Mouse (Mus musculus) ES-E14 (cell line): ENCODE results near the gene Ap2b1. TPM values are rescaled to one million over a fixed set of nuclear protein-coding genes. Genes with fewer than 3 reads are reported as not detected.

ENCODE experiments used
- DNase-seq: peaks from one replicate; pipeline ENCODE4 v3.0.0-alpha.2; 2013; ENCODE audit warnings: low read depth, low spot score
- H3K27ac ChIP-seq: 2 replicates; pipeline ENCODE4 v1.5.1; 2012; ENCODE audit warnings: low read depth, mild to moderate bottlenecking, low read length, moderate library complexity, mixed read lengths; ENCODE audit not compliant: poor library complexity, insufficient read depth, severe bottlenecking
- H3K36me3 ChIP-seq: 2 replicates; pipeline ENCODE4 v1.6.1; 2012; ENCODE audit warnings: mild to moderate bottlenecking, low read length, moderate library complexity, mixed read lengths; ENCODE audit not compliant: control insufficient read depth, poor library complexity, insufficient read depth, severe bottlenecking
- H3K4me1 ChIP-seq, 2 experiments: fragments of 150-350 bp in 1 of 2; sonication (generic) in 1 of 2; 2 replicates each; pipeline ENCODE4 v1.6.1; 2012; ENCODE audit warnings: low read length in 2 of 2, mild to moderate bottlenecking in 1 of 2, mixed read lengths in 1 of 2; ENCODE audit not compliant: control insufficient read depth in 2 of 2, insufficient read depth in 2 of 2, poor library complexity in 1 of 2
- H3K4me3 ChIP-seq, 2 experiments: fragments of 150-350 bp in 1 of 2; sonication (generic) in 1 of 2; 2 replicates each; pipeline ENCODE4 v1.5.1; 2012; ENCODE audit warnings: low read length in 2 of 2, low read depth in 1 of 2, mild to moderate bottlenecking in 1 of 2, mixed read lengths in 1 of 2; ENCODE audit not compliant: insufficient read depth in 1 of 2, poor library complexity in 1 of 2, severe bottlenecking in 1 of 2
- H3K9ac ChIP-seq: 2 replicates; pipeline ENCODE4 v1.6.1; 2012; ENCODE audit warnings: low read depth, mild to moderate bottlenecking, low read length, mixed read lengths; ENCODE audit not compliant: poor library complexity, insufficient read depth, severe bottlenecking
- H3K9me3 ChIP-seq: fragments of 150-350 bp; sonication (generic); 2 replicates; pipeline ENCODE4 v1.6.1; 2012; ENCODE audit warnings: low read depth, mild to moderate bottlenecking, low read length; ENCODE audit not compliant: control insufficient read depth, insufficient read depth
- CHD2 ChIP-seq: IDR thresholded peaks from 2 replicates; pipeline ENCODE4 v1.6.1; 2014; ENCODE audit warnings: mild to moderate bottlenecking, low read depth, low read length, inconsistent platforms
- HCFC1 ChIP-seq: IDR thresholded peaks from 2 replicates; pipeline ENCODE4 v1.6.1; 2012; ENCODE audit warnings: low read length, inconsistent platforms, borderline replicate concordance; ENCODE audit not compliant: insufficient read depth
- MAFK ChIP-seq: IDR thresholded peaks from 2 replicates; pipeline ENCODE4 v1.6.1; 2014; ENCODE audit warnings: mild to moderate bottlenecking, low read depth, low read length, inconsistent platforms; ENCODE audit not compliant: insufficient read depth
- ZC3H11A ChIP-seq: IDR thresholded peaks from 2 replicates; pipeline ENCODE4 v1.6.1; 2012; ENCODE audit warnings: low read depth, mild to moderate bottlenecking, inconsistent platforms, low read length, borderline replicate concordance
- ZNF384 ChIP-seq: IDR thresholded peaks from 2 replicates; pipeline ENCODE4 v1.6.1; 2012; ENCODE audit warnings: low read depth, low read length, inconsistent platforms
- in situ Hi-C, 2 experiments: fragments of 600-800 bp; cut with MboI; formaldehyde crosslinking; loops; one replicate each; pipeline ENCODE4 v1.15.1; 2025; ENCODE audit warnings: low sequenced_read_pairs in 2 of 2, inconsistent platforms in 1 of 2; ENCODE audit not compliant: unreplicated experiment in 2 of 2
- total RNA-seq: library from RNA; depleted of rRNA; stranded (reverse); fragments of 300-350 nt; gene quantifications from 2 replicates; pipeline ENCODE4 v1.2.3, GENCODE M21; 2012

The Ap2b1 gene
- total RNA-seq, 1 experiment = 58.5 TPM

- H3K4me3 ChIP-seq = no peak overlapping the region
- H3K27ac ChIP-seq = no peak overlapping the region
- H3K9me3 ChIP-seq = no peaks in the 10 kb centered on the region
- no peak for TF ChIP-seq ZC3H11A
- no peak for TF ChIP-seq MAFK
- TF ChIP-seq CHD2 = no peak
- TF ChIP-seq HCFC1 = no peak
- no peak for TF ChIP-seq ZNF384
- no peak for DNase-seq
- H3K36me3 ChIP-seq = no peaks in the 10 kb centered on the region; the same call in 1 of the 2 replicates
- H3K9ac ChIP-seq = no peak overlapping the region
- in situ Hi-C loops = no loop called here
- H3K4me1 ChIP-seq = peaks cover 0 to 2% of the 10 kb centered on the region in 2 experiments; a peak in 1 of 4 replicates
These were observed 94.2 kb downstream of the Ap2b1 start for GRCm38 (mm10) chr11:83393062-83393461.

DNA sequence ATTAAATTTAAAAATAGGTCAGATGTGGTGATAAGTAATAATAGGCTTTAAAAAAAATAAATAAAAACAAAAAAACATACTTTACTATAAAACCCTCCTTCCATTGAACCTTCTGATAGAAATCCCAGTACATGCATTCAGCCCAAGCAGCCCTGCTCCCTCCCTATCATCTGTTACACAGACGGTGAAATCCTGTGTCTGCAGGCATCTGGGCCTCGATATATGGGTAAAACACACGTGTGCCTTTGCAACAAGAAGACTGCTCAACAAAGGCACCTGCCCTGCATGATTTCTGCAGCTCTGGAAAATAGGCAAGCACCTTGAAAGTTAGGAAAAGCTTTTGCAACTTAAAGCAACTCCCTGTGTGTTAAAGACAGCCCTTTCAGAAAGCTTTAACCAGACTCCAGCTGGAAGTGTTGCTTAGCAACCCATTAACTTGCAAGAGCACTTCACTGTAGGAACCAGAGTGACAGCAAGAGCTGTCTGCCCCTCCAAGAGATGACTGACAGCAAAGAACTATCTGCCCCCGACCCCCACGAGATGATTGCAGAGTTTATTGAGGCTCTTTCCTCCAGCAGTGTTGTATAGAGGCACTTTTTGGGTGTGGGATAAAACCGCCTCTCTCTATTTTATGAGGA lies 96.1 kb downstream of the Ap2b1 start:
- Histone ChIP-seq H3K9me3 (no peaks in the 10 kb centered on the region), H3K4me3 (no peak overlapping the region), H3K9ac (no peak overlapping the region), H3K27ac (no peak overlapping the region), H3K4me1 (peaks cover 0 to 2% of the 10 kb centered on the region in 2 experiments; a peak in 1 of 4 replicates), H3K36me3 (no peaks in the 10 kb centered on the region; the same call in 1 of the 2 replicates)
- no peak for DNase-seq
- in situ Hi-C loops = no loop called here
- TF ChIP-seq ZC3H11A = no peak
- TF ChIP-seq ZNF384 = no peak
- TF ChIP-seq CHD2 = no peak
- TF ChIP-seq MAFK = no peak
- TF ChIP-seq HCFC1 = no peak

- Histone ChIP-seq H3K36me3 (peaks cover 2% of the 10 kb centered on the region; the same call in 1 of the 2 replicates), H3K27ac (no peak overlapping the region), H3K9me3 (no peaks in the 10 kb centered on the region), H3K9ac (no peak overlapping the region), H3K4me3 (no peak overlapping the region), H3K4me1 (peaks cover 0 to 2% of the 10 kb centered on the region in 2 experiments; a peak in 1 of 4 replicates)
- in situ Hi-C loops = no loop called here
- TF ChIP-seq CHD2 (no peak), HCFC1 (no peak), ZC3H11A (no peak), MAFK (no peak), ZNF384 (no peak)
- no peak for DNase-seq
These were observed 98.8 kb downstream of the Ap2b1 start for GRCm38 (mm10) chr11:83397626-83398025.

DNA sequence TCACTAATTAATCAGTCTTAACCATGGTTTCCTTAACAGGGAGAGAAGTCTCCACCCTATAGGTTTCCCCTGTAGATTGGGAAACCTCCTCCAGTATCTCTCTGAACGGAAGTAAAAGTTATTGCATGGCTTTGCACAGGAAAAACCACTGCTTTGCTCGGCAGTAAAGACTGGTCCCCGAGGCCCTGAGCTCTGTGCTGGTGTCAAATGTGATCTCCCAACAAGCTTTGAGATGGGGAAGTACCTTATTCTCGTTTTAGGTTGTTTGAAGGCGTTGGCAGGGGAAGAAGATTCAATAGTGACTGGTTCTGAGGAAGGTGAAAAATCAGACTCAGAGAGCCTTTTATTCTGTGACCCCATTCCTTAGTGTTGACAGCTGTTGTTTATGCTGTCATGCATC lies 99.9 kb downstream of the Ap2b1 start:
- Histone ChIP-seq H3K9ac (no peak overlapping the region), H3K27ac (no peak overlapping the region), H3K4me3 (no peak overlapping the region), H3K9me3 (no peaks in the 10 kb centered on the region), H3K4me1 (peaks cover 0 to 5% of the 10 kb centered on the region in 2 experiments; a peak in 1 of 4 replicates), H3K36me3 (peaks cover 3% of the 10 kb centered on the region)
- in situ Hi-C loops = no loop called here
- TF ChIP-seq ZC3H11A (no peak), CHD2 (no peak), HCFC1 (no peak), MAFK (no peak), ZNF384 (no peak)
- DNase-seq = no peak

DNA sequence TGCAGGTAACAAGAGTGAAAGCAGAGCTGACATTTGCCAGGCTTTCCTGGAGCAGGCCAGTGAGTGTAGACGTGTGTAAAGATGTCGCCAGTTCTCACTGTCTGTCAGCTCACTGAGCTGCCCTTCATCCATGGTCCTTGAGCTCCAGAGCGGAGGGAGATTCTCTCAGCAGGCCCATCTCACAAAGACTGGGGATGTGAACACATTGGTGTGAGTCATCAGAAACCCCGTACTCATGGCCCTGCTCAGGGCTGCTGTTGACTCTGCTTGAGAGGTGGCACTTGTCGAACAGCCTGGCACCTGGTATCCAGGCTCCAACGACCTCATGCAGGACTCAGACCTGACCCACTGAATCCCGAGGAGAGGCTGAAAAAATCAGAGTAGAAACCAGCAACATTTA lies 105.0 kb downstream of the Ap2b1 start:
- H3K9ac ChIP-seq = no peak overlapping the region
- H3K27ac ChIP-seq = no peak overlapping the region
- TF ChIP-seq ZNF384 (no peak), CHD2 (no peak), ZC3H11A (no peak), MAFK (no peak), HCFC1 (no peak)
- no peak overlapping the region for H3K4me3 ChIP-seq
- DNase-seq = no peak
- H3K9me3 ChIP-seq = no peaks in the 10 kb centered on the region
- H3K4me1 ChIP-seq = peaks cover 1 to 3% of the 10 kb centered on the region in 2 experiments; a peak in 3 of 4 replicates
- peaks cover 6% of the 10 kb centered on the region for H3K36me3 ChIP-seq
- in situ Hi-C loops = loop anchor here in 1 of 2 experiments (25.0 kb wide), 1 partner anchor 341 kb away; the partner anchor contains the start of gene Slfn2
